Mouse (Mus musculus): ENCODE results near the gene Ppm1k. TPM values are rescaled to one million over a fixed set of nuclear protein-coding genes. Genes with fewer than 3 reads are reported as not detected.
"Not testable (repeated sequence)": the region's sequence is repeated elsewhere in the genome, so short reads cannot be mapped to it uniquely, and the experiment has no call there.

Ppm1k gene
- 10 to 100 TPM; 28.1 to 58.6 TPM for total RNA-seq (2021)
- 1.3 TPM in 2 replicates for polyA plus RNA-seq (2012; rRNA removed)
- long read RNA-seq, partial matches to known transcripts: 2 of 3 reads
- long read RNA-seq, other reads (novel, unspliced or antisense): 1 of 3 reads

DNA sequence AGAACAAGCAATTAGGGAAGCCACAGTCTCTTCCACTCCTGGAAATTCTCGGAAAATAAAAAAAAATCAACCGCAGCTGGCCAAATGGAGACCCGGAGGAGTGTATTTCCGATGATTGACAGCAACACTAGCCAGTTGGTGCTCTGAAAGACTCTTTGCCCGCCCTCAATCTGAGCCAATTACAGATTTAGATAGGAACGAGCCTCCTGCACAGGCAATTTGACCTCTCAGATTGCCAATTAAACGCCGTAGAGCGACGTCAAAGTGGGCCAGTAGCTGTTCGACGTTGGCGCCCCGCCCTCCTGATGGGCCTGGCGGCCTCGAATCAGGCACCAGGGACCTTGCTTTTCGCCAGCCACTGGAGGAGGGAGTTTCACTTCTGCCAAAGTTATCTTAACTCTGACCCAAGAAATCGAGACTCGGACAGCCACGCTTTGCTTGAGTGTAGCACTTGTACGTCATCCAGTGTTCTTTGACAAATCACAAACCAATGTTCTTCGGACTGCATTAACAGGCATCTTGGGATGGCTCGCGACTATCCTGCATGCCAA, at the start of gene Ppm1k:
Gene Ppm1k, minus strand, starts transcription at position 83 of the 551 bp plus-strand sequence.
- peak; percentile 100 for DNase-seq

DNA sequence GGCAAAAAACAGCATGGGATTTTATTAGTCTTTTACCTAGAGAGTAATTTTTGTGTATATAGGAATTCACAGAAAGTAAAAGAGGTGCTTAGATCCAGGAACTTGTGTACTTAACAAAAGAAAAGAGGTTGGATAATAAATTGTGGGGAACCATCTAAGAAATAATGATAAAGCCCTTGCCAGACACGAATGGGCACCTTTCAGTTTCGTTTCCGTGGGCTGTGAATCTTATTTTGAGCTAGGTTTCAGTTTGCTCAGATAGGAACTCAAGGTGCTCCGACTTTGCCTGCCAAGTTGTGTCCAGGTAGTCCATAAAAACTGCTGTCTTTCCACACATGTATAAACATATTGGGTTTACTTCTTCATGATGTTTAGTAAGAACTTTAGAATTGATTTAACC, 47.1 kb upstream of the Ppm1k start:
- peak; percentile 7 for DNase-seq

DNA sequence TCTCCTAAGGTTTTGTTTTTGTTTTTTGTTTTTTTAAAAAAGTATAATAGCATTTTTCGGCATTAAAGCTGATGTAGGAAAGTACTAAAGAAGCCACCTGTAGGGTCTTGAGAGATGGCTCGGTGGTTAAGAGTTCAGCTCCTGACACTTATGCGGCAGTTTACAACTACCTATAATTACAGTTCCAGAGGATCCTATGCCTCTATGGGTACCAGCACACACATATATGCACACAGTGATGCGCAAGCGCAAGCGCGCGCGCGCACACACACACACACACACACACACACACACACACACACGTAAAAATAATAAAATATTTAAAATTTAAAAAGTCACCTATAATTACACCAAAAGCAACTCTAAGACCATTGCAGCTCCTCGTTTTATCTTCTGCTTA, 46.3 kb upstream of the Ppm1k start:
- DNase-seq: no peak

DNA sequence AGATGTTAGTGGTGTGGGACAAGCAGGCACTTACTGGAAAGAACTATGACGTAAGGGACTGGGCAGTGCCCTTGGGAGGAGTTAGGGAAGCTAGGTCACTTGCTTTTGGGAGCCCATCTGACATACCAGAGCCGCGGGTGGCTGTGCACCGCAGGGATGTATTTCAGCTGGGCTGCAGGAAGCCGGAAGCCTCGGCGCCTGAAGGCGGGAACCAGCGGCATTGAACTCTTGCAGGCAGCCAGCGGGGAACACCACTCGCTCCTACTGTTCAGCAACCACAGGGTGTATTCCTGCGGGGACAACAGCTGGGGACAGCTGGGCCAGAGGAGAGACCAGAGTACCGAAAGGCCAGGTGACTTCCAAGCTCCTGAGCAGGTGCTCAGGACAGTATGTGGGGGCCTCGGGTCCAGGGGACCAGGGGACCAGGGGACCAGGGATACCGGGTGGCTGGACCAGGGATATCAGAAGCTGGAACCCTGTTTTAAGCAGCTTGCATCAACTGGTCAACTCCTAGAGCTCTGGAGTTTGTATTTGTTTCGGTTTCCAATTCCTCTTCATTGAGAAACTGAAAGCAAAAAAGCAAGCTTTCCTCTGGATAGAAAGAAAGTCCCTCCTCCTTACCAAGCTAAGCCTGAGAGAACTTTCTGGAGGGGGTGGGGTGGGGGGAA, 45.7 kb upstream of the Ppm1k start, which contains the start of gene Herc6:
Gene Herc6, plus strand, starts transcription at position 120 of the 668 bp plus-strand sequence.
- DNase-seq: peak; percentile 92

DNA sequence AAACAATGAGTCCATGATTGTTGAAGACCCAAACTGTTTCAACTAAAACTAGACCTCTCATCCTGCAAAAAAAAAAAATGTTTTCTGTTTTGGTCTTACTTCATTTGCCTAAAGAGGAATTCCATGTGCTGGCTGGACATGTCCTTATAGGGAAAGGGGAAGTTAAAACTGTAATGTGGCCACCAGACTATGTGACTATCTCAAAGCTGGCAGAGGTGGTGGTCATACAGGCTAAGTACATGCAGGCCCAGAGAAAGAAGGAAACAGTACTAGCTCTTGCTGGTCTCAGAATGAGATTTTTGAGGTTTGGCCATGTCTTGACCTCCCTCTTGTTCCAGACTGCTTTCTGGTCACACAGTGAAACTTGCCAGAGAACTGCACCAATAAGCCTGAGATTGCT, 36.3 kb upstream of the Ppm1k start:
- no peak for DNase-seq

DNA sequence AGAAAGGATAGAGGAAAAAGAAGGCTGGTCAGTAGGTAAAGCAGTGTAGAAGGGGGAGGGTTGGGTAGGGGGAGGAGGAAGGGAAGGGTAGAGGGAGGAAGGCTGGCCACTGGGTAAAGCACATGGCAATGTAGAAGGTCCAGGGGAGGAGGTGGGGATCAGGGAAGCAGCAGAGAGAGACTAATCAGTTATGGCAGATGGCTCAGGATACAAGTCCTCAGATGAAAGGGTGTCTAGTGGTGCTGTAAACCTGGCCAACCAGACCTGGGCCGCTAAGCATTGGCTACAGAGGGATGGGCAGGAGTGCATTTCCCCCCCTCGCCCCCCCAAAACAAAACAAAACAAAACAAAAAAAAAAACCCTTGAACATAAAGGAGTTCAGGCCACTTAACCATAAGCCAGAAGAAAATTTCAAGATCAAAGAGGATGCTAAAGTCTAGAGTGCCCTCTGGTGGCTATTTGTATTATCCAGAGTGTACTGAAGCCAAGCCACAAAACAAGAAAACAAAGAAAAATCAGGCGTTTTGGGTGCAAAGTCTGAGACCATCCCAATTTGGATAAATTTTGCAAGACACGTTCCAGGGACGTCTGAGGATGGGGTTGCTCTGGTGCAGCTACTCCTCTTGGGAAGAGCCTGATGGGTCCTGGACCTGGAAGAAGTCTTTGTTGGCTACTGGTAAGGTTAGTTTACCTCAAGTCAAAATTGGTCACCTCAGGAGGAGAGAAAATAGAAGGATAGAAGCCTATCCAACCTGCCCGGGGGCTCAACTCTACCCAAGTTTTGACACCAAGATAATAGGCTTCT, 35.1 kb upstream of the Ppm1k start:
- peak; percentile 25 for DNase-seq

DNA sequence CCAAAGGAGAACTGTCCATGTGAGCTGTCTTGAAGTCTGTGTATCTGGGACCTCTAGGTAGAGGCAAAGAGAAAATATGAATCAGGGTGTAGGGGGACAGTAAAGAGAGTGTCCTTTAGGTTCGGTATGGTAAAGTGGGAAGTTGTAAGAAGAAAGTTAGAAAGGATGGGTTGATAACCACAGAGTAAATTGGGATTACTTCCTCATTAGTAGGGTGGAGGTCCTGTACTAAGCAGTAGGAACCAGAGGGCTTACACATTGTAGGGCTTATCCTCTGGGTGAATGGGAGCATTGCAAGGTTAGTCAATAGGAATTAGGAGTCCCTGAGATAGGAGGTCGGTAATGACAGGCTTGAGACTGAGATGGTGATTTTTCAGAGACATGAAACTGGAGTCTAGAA, 32.4 kb upstream of the Ppm1k start:
- no peak for DNase-seq

DNA sequence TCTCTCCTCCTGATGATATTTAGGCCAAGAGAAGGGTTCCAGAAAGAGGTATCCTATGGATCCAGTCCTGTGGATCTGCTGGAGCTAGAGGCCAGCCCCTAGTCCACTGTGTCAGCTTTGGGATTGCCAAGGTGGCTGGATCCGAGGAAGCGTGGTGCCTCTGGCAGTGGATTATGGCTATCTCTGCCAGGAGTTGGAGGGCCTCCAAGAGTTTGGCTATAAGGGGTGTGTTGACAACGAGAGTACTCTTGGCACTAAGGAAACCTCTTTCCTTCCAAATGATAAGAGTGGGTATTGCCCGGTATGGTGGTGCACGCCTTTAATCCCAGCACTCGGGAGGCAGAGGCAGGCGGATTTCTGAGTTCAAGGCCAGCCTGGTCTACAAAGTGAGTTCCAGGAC, 30.2 kb upstream of the Ppm1k start:
- DNase-seq: no peak

DNA sequence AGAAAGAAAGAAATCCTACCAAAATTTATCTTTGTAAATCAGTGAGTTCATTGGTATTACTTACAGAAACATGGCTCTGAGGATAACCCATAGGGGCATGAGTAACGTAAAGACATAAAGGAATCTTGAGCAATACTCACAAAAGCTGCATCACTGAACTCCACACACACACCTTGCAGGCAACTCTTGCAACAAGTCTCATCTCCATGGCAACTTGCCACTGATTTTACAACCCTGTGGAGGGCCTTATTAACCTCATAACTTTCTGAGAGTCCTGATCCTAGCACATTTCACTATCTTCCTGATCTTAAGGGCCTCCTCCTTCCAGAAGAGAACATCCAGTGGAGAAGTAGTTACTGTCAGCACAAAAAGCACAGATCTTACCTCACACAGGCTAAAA, 28.2 kb upstream of the Ppm1k start:
- no peak for DNase-seq

DNA sequence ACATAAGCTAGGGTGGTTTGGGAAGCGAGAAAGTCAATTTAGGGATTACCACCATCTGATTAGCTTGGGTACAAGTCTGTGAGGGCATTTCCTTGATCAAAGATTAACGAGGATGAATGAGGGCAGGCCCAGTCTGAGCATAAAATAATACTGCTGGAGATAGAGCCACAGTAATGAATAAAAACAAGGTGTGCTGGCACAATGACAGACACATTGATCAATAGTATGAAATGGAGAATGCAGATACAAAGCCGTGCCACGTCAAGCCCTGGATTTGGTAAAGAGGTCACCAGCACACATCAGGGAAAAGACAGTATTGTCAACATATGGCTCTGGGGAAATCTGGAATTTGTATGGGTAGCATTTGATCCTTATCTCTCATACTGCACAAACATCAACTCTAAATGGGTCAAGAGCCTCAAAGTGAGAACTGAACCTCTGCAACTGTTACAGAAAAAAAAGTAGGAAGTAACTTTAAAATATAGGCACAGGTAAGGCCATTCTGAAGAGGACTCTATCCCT, 22.6 kb upstream of the Ppm1k start:
- no peak for DNase-seq

DNA sequence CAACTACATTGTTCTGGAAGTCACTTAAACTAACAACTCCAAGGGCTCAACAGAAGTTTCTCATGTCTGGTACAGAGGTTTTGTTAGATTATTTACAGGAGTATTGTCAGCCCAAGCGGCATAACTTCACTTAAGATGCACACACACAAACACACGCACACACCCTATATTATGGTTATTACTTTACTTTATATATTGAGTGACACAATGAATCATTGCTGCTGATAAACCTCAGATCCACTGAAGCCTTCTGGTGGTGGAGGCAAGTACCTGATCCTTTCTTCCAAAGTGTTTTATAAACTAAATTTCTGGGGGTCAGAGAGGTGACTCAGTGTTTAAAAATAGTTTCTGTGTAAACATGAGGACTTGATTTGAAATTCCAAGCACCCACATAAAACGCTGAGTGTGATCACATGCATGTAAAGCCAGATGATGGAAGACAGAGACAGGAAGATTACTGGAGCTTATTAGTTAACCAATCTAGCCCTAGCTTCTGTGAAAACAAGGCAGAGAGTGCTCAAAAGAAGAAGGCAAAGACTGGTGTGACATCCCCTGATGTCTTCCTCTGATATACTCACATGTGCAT, 16.0 kb upstream of the Ppm1k start:
- DNase-seq: no peak

DNA sequence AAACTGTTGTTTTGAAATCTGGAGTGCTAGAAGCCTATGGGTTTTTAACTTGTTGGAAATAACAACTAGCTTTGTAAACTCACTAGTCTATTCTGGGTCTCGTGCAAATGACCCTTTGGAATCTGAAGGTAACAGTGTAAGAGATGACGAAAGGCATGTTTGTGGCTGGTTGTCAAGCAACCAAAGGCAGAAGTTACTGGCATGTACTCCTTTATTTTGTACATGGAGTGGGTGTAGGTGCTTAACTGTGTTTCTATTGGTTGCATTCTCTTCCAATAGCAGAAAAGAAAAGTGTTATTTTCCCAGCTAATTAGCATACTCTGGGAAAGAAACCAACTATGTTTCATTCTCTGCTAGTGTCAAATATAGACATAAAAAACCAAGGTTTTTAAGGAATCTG, 9.6 kb upstream of the Ppm1k start:
- DNase-seq: peak; percentile 35

DNA sequence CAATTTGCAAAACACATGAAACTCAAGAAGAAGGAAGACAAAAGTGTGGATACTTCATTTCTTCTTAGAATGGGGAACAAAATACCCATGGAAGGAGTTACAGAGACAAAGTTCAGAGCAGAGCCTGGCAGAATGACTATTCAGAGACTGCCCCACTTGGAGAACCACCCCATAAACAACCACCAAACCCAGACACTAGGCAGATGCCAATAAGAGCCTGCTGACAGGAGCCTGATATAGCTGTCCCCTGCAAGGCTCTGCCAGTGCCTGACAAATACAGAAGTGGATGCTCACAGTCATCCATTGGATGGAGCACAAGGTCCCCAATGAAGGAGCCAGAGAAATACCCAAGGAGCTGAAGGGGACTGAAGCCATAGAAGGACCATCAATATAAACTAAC, 8.3 kb upstream of the Ppm1k start:
- DNase-seq: not testable (repeated sequence)

DNA sequence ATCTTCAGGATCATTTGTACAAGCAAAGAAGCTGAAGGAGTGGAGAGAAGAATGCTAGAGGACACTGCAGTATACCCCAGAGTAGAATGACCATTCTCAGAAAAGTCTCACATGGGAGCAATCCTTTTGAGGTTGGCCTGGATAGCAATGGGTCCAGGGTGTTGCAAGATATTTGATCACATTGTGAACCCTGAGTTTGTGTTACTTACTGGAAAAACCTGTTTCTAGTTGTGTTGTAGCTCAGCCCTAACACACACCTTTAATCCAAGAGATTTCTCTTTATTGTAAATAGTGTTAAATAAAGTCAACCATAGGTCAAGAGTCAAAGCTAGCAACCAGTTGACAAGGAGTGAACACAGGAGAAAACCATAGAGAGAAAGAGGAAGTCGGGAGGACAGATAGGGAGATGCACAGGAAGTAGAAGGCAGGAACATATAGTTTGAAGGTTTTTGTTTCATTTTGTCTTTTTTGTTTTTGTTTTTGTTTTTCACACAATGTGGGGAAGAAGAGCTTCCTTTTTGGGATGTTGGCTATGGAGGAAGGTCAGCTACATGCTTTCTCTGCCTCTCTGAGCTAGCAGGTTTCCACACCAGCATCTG, 6.6 kb upstream of the Ppm1k start:
- no peak for DNase-seq

DNA sequence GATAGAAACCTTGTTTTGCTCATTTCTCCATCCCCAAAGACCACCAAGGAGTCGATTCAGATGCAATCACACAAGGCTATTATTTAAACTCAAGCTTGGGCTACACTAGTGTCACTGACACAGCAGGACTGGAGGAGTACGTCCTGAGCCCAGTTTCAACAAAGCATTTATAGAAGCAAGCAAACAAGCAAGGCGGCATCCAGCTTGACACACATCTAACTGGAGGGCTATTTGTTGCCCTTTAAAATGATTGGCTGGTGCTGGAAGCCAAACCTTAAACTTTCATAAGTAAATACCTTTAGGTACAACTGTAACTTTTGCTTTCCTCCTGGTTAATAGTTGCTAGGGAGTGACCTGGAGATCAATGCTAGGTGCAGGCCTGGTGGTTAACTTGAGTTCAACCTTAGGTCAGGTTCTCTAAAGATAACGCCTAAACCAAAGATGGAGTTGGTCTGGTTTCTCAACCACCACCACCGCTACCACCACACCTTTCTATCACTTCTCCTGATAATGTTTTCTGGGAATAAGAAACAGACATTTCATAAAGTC, 5.8 kb upstream of the Ppm1k start:
- DNase-seq: no peak

DNA sequence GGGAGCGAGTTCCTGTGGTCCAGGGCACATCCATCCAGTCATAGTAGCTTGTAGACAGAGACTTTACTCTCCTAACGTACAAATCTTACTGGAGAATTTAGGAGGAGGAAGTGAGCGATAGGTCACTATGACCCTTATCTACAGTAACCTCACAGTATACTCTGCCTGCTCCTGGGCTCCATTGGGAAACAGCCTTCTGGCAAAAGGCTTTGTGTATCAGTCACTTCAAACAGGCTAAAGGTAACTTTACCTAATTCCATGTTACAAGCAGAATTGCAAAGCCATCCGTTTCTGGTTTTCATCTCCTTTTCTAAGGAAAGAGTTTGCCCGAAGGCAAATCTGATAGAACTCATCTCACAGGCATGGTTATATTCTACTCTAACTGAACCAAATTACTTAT, 2.6 kb upstream of the Ppm1k start:
- DNase-seq: no peak

DNA sequence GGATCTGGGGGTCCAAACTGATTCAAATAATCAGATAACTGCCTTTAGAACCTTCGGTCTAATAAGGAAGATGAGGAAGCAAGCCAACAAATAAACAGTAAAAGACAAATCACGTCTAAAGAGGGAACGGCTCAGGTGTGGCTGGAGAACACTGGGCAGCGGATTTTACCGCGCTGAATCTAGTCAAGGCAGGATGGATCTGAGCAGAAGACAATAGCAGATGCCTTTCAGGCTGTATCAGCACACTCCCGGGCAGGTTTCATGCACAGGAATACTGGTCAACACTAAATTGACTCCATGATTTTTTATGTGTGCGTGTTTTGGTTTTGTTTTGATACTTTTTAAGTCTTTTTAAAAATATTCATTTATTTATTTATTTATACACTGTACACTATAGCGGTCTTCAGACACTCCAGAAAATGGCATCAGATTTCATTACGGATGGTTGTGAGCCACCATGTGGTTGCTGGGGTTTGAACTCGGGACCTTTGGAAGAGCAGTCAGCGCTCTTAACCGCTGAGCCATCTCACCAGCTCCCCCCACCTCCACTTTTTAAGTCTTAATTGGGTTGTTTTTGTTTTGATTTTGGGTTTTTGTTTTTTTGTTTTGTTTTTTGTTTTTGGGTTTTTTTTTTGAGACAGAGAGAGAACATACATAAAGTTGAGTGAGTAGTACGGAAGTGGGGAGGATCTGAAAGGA, 852 bp upstream of the Ppm1k start:
- DNase-seq: no peak

DNA sequence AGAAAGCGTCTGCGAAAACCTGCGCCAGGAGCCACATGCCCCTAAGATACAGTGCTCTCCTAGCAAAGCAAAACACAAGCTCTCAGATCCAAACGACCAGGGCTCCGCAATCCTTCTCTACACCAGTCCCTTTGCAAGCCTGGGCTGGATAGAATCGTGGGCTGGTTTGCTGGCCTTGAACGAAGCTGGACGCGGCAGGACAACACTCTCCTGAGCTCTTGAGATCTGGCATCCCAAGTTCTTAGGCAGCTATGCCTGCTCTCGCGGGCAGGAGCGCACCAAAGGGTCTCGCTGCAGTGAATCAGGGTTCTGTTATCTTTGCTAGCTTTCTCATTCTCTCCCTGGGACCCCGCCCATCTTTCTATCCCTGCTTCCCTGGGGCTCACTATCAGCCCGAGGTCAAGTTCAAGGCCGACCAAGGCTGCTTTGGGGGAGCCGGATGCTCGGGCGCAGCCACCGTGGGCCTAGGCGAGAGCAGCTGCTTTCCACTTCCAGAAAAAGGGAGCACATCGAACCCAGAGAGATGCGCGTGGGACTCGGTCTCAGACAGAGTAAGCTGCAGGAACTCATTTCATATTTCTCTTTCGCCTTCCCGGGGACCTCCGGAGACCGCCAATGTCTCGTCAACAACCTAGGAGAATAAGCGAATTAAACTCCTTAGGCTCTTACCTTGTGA, 519 bp downstream of the Ppm1k start:
- DNase-seq: peak; percentile 79

DNA sequence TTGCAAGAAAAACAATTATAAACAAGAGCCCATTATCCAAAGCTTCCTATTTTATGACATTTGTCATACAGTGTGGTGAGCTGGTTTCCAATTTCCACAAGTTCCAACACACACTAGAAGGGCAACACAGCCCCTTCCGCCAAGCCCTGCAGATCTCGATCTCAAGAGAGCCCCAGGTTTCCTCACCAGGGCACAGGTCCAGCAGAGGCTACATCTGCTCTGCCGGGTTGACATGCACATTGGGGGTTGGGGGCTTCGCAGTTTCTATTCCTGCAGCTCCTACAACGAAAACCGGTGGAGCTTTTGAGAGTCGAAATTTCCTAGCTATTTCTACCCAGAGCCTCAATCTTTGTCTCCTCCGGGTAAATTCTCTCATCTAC, 1.0 kb downstream of the Ppm1k start:
- peak; percentile 71 for DNase-seq

DNA sequence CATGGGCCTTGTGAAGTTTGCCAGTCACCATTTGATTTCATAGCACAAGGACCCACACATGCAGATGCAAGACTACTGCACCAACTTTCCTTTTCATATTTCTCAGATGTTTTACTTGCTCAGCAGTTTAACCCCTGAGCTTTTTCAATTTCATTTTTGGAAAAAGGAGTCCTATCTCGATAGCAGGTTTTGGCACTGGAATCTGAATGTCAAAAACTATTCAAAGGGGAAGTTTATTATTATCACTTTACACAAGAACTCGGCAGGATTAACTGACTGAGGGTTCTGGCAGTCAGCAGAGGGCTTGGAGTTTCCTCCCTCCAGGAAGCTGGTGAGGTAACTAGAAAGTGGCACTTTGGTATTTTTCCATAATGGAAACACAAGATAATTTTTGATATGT, 1.9 kb downstream of the Ppm1k start:
- peak; percentile 17 for DNase-seq

DNA sequence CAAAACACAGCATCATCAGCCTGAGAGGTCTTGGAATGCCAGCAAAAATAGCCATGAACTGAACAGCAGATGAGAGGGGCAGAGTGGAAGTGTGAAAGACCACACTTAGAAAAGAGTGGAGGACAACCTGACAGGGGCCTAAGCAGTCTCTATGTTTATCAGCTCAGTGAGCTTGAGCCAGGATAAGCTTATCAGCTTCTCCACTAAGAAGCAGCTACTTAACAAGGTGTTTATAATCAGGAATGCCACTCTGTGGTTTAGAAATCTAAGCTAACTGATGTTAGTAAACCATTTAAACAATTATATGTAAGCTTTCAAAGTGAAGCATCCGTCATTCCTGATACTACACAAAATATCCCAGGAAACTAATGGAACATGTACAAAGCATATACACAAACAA, 3.2 kb downstream of the Ppm1k start:
- no peak for DNase-seq

All from adrenal gland, adult 2 months (tissue).